Mouse (Mus musculus): ENCODE measurements around the gene Fgf9. TPM values are rescaled to one million over a fixed set of nuclear protein-coding genes. Genes with fewer than 3 reads are reported as not detected.

Fgf9 gene
- polyA plus RNA-seq, 1 experiment from 2014 or later = 3.3 TPM

DNA sequence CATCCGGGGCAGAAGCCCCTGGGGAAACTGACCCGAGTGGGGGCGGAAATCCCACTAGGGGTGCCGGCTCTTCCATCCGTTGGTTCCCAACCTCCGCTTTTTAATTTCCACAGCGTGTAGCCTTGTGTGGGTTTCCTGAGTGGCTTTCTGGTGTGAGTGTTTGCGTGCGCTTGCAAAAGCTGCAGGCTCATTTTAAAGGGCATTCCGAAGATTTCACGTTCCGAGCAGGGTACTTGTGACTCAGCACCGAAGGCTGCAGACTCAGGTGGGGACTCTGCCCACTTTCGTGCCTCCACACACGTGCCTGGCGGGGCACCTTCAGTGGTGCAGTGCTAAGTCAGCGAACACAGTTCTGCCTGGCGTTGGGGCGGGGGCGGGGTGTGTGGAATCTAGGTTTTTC lies 3.6 kb downstream of the Fgf9 start:
- under 1% methylated on average over 20 of the region's 20 CpGs for WGBS

DNA sequence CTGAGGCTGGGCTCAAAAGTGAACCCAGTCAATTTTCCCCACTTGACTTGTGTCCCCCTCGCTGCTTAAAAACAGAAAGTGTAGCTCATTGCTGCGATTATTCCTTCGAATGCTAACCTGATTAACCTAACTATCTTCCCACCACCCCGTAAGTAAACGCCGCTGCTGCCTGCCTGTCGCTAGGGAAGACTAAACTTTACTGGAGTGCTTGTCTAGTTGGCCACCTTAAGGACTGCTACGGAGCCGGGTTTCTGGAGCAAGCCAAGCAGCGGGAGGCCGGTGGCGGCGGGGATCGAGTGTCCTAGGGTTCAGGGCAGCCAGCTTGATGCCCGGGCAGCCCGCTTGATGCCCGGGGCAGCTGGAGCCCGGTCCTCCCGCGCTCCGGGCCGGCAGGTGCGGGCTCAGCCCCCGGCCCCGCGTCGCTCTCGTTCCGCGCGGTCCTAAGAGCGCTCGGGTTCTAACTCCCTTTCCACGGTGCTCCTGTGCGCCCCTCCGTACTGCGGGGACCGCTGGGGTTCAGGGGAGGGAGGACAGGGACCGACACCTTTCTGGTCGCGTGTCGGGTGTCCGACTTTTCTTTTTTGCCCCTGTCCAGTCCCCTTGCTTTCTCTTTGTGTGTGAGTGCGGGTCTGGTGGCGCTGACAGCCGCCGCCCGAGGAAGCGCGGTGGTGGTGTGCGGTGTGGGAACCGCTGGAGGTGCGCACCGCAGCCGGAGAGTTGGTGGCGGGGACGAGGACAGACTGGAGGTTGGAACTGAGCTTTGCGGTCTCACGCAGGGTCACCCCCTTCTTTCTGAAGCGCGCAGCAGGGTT lies 4.5 kb downstream of the Fgf9 start:
- Histone ChIP-seq H3K4me1 (peaks cover 56% of the 10 kb centered on the region), H3K36me3 (ENCODE audit: poor library complexity, severe bottlenecking) (no peaks in the 10 kb centered on the region), H3K9me3 (replicated peaks) (no peaks in the 10 kb centered on the region), H3K27ac (peak overlapping the region; percentile 51), H3K4me2 (peak overlapping the region; percentile 98), H3K4me3 (peak overlapping the region; percentile 60), H3K9ac (peak overlapping the region; percentile 70), H3K27me3 (peaks cover 94% of the 10 kb centered on the region)
- peak; percentile 60 for ATAC-seq
- under 1% methylated on average over 54 of the region's 61 CpGs for WGBS

More for the DNA sequence above, 3.6 kb downstream of the Fgf9 start:
- ATAC-seq = no peak
- H3K9ac ChIP-seq = peak overlapping the region; percentile 1; the same call in 1 of the 2 replicates
- peaks cover 96% of the 10 kb centered on the region for H3K27me3 ChIP-seq
- peaks cover 56% of the 10 kb centered on the region for H3K4me1 ChIP-seq
- H3K9me3 ChIP-seq (replicated peaks) = no peaks in the 10 kb centered on the region
- peak overlapping the region; percentile 60 for H3K4me3 ChIP-seq
- no peaks in the 10 kb centered on the region for H3K36me3 ChIP-seq (ENCODE audit: poor library complexity, severe bottlenecking)
- peak overlapping the region; percentile 98 for H3K4me2 ChIP-seq
- H3K27ac ChIP-seq = no peak overlapping the region

DNA sequence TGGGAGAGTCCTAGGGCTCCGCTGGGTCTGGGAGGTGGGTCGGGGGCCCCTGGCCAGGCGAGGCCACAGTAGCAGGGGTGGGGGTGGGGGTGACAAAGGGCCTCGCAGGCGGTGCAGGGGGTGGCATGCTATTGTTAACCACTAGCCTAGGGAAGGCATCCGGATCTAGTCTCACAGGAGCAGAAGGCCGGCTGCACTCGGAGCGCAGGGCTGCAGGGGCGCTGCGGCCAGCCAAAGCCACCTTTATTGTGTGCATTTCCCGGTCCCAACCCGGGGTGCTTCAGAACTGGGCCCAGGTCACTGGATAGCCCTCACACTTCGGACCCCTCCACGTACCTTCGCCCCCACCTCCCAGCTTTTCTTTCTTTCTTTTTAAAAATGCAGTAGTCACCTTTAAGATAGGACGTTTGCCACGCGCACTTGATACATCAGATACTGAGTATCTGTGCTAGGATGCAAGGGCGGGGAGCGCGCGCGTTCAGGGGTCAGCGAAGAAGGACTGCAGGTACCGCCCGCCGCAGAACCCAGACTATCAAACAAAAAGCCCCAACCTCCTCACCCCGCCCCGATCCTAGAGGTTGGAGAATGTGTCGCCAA lies 5.2 kb downstream of the Fgf9 start:
- Histone ChIP-seq H3K27ac (peak overlapping the region; percentile 51), H3K36me3 (ENCODE audit: poor library complexity, severe bottlenecking) (no peaks in the 10 kb centered on the region), H3K4me1 (peaks cover 49% of the 10 kb centered on the region), H3K9ac (peak overlapping the region; percentile 70), H3K4me3 (peak overlapping the region; percentile 60), H3K27me3 (peaks cover 88% of the 10 kb centered on the region), H3K4me2 (peak overlapping the region; percentile 98), H3K9me3 (replicated peaks) (no peaks in the 10 kb centered on the region)
- peak; percentile 2; the same call in 1 of the 2 replicates for ATAC-seq
- WGBS = under 1% methylated on average over 31 of the region's 31 CpGs

DNA sequence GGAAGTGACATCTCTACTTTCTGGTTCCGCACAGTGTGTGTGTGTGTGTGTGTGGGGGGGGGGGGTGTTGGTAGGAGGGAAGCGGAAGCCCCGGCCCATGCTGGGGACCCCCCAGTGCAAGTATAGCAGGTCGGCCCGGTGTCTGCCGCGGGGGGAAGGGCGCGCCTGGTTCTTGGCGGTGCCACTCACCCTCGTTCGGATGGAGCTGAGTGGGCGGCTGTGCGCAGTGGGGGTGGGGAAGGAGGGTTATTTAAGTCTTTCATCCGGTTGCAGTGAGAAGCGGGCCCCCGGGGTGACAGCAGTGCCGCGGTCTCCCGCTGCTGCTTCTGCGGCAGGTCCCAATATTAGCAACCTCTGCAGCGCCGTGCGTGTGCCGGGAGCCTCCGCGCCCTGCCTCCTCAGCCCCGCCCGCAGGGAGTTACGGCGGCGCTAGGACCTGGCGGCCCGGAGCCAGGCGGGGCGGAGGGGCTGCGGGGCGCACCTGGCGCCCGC lies 5.7 kb downstream of the Fgf9 start:
- peak; percentile 85 for ATAC-seq
- WGBS = 0% methylated on average over 27 of the region's 40 CpGs
- peak overlapping the region; percentile 70 for H3K9ac ChIP-seq
- H3K9me3 ChIP-seq (replicated peaks) = no peaks in the 10 kb centered on the region
- H3K4me1 ChIP-seq = peaks cover 44% of the 10 kb centered on the region
- peaks cover 83% of the 10 kb centered on the region for H3K27me3 ChIP-seq
- peak overlapping the region; percentile 3; the same call in 1 of the 2 replicates for H3K27ac ChIP-seq
- H3K4me2 ChIP-seq = peak overlapping the region; percentile 98
- H3K4me3 ChIP-seq = peak overlapping the region; percentile 60
- H3K36me3 ChIP-seq (ENCODE audit: poor library complexity, severe bottlenecking) = no peaks in the 10 kb centered on the region

DNA sequence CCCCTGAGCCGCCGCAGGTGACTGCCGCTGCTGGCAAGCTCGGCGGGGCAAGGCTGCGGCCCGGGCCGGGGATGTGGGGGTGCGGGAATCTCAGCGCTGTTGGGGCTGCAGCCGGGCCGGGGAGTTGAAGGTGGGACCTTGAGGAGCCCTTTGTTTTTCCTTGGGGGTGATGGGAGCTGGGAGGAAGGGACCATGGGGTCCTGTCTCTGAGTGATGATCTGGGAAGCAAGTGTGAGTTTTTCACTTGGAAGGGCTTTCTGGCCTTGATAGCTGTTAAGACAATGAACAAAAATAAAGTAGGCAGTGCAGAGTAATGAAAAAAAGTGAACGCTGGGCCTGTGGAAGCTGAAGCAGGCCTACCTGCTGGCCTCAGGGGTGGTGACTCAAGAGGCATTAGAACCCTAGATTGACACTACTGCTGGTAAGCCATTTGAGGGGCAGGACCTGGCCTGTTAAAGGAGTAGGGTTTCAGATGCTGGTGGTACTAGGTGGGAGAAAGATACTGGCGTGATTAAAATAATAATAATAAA lies 6.4 kb downstream of the Fgf9 start:
- no peak overlapping the region for H3K27ac ChIP-seq
- H3K4me2 ChIP-seq = peak overlapping the region; percentile 98
- peak overlapping the region; percentile 70 for H3K9ac ChIP-seq
- no peaks in the 10 kb centered on the region for H3K36me3 ChIP-seq (ENCODE audit: poor library complexity, severe bottlenecking)
- 6% methylated on average over 14 of the region's 14 CpGs for WGBS
- H3K4me3 ChIP-seq = peak overlapping the region; percentile 60
- peak; percentile 11; the same call in 1 of the 2 replicates for ATAC-seq
- no peaks in the 10 kb centered on the region for H3K9me3 ChIP-seq (replicated peaks)
- H3K27me3 ChIP-seq = peaks cover 77% of the 10 kb centered on the region
- peaks cover 38% of the 10 kb centered on the region for H3K4me1 ChIP-seq

DNA sequence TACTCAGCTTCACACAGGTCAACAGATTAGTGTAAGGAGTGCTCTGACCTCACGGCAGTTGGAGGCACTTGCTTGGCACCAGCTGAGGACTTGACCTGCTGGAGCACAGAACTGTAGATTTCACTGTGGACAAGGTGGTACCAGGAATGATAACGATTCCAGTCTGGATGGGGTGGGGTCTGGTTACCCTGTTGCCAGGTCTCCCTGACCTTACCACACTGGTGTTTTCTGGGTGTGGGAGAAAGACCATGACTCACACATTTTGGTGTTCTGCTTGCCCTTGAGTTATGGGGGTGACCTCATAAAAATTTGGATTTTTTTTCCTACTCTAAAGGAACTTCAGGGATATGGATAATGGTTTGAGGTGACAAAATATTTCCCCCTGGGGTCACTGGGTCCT lies 9.1 kb downstream of the Fgf9 start:
- Histone ChIP-seq H3K36me3 (ENCODE audit: poor library complexity, severe bottlenecking) (no peaks in the 10 kb centered on the region), H3K27me3 (peaks cover 51% of the 10 kb centered on the region), H3K4me1 (peaks cover 16% of the 10 kb centered on the region), H3K9me3 (replicated peaks) (no peaks in the 10 kb centered on the region), H3K4me2 (no peak overlapping the region), H3K9ac (no peak overlapping the region), H3K27ac (no peak overlapping the region), H3K4me3 (no peak overlapping the region)
- 79% methylated on average over 2 of the region's 2 CpGs for whole genome bisulfite sequencing
- no peak for ATAC-seq

DNA sequence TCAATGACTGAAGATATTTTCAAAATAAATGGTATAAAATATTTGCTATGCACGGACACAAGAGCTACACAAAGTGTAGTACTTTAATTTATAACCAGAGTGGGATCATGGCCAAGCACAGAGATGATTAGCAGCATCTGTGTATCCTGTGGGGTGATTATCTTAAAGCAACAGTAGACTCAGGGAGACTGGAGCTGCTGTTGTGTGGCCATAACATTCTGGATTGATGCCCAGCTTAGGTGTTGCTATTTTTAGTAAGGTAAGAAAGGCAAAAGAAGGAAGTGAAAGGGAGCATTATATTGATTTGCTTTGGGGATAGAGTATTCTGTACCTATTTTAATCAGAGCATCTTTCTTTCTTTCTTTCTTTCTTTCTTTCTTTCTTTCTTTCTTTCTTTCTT lies 11.6 kb downstream of the Fgf9 start:
- Histone ChIP-seq H3K27me3 (peaks cover 27% of the 10 kb centered on the region), H3K4me1 (no peaks in the 10 kb centered on the region), H3K9ac (no peak overlapping the region), H3K4me3 (no peak overlapping the region), H3K27ac (no peak overlapping the region), H3K36me3 (ENCODE audit: poor library complexity, severe bottlenecking) (no peaks in the 10 kb centered on the region), H3K9me3 (replicated peaks) (no peaks in the 10 kb centered on the region), H3K4me2 (no peak overlapping the region)
- no peak for ATAC-seq
- 68% methylated on average over 1 of the region's 1 CpGs for WGBS

DNA sequence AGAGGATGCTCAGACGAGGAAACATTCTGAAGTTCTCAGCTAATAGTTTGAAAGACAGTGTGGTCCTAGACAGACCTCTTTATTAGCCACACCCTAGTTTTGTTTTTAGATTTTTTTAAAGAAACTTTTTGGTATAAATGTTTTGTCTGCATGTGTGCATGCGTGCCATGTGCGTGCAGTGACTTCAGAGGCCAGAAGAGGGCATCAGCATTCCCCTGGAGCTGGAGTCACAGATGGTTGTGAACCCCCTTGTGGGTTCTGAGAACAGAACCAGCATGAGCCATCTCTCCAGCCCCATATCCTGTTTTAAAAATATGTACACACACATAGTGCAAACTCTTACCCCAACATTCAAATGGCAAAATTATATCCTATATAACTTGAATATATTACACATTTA lies 13.9 kb downstream of the Fgf9 start:
- Histone ChIP-seq H3K4me3 (no peak overlapping the region), H3K27ac (no peak overlapping the region), H3K27me3 (0 out of 2 replicates have a peak, but pooled peaks cover 4% of the 10 kb centered on the region), H3K4me1 (0 out of 2 replicates have a peak, but pooled peaks cover 7% of the 10 kb centered on the region), H3K9ac (no peak overlapping the region), H3K4me2 (no peak overlapping the region), H3K36me3 (ENCODE audit: poor library complexity, severe bottlenecking) (no peaks in the 10 kb centered on the region), H3K9me3 (replicated peaks) (no peaks in the 10 kb centered on the region)
- 95% methylated on average over 3 of the region's 3 CpGs for WGBS
- no peak for ATAC-seq

DNA sequence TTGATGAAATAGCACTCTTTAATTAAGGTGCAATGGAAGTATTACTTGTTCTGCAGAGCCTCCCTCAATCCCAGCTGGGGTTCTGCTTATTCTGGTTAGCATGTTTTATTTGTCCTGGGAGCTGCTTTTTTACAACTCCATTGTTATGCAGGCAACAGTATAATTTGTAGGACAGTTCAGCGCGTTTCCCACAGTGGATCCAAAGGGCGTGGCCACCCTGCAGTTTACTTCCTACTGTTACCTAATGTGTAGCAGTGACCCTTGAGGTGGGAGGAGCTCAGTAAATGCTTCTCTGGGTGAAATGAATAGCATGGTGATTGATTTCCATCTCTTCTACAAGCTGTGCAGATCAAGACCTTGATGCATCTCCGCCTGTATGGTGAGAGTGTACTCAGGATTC lies 17.0 kb downstream of the Fgf9 start:
- H3K36me3 ChIP-seq (ENCODE audit: poor library complexity, severe bottlenecking) = no peaks in the 10 kb centered on the region
- ATAC-seq = no peak
- 57% methylated on average over 4 of the region's 4 CpGs for WGBS

DNA sequence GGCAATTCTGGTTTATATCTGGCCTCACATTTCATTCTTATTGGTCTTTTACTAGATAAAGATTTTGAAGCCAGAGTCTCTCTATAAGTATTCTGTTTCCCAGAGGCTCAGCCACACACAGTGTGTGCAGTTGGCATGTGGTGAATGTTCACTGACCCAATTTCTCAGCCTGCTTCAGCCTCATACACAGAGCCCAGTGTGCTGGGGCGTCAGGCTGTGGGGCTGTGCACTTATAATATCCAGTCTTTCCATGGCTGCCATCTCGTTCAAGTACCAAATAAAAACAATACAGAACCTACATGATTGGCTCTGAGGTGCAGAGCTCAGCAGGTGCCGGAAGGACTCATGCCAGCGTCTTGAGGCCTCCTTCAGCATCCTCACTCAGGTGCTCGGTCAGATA lies 19.1 kb downstream of the Fgf9 start:
- Histone ChIP-seq H3K4me3 (no peak overlapping the region), H3K4me1 (0 out of 2 replicates have a peak, but pooled peaks cover 7% of the 10 kb centered on the region), H3K36me3 (ENCODE audit: poor library complexity, severe bottlenecking) (no peaks in the 10 kb centered on the region), H3K9me3 (replicated peaks) (no peaks in the 10 kb centered on the region), H3K27ac (no peak overlapping the region), H3K9ac (no peak overlapping the region), H3K27me3 (no peaks in the 10 kb centered on the region), H3K4me2 (no peak overlapping the region)
- no peak for ATAC-seq
- WGBS = 84% methylated on average over 5 of the region's 5 CpGs

More for the DNA sequence above, 17.0 kb downstream of the Fgf9 start:
- Histone ChIP-seq H3K4me2 (no peak overlapping the region), H3K4me3 (no peak overlapping the region), H3K4me1 (0 out of 2 replicates have a peak, but pooled peaks cover 7% of the 10 kb centered on the region), H3K27me3 (no peaks in the 10 kb centered on the region), H3K9me3 (replicated peaks) (no peaks in the 10 kb centered on the region), H3K27ac (no peak overlapping the region), H3K9ac (no peak overlapping the region)

DNA sequence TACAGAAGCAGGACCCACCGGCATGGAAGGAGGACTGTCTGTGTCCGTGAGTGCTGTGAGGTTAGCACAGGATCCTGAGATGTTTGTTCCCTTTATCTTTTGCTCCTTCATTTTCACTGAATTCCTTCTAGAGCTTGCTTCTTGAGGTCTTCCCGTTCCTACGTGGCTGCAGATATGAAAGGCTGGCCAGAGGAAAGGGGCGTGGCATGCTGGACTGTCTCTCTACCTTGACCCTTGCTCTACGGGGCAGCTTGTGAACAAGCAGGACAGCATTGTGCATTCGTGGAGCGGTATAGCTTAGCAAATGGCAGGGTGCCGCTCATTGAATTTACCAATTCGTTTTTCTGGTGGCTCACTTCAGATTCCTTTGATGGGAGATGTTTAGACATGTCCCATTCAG lies 21.0 kb downstream of the Fgf9 start:
- ATAC-seq = no peak
- WGBS = 75% methylated on average over 10 of the region's 10 CpGs
- Histone ChIP-seq H3K4me1 (0 out of 2 replicates have a peak, but pooled peaks cover 7% of the 10 kb centered on the region), H3K27ac (no peak overlapping the region), H3K36me3 (ENCODE audit: poor library complexity, severe bottlenecking) (no peaks in the 10 kb centered on the region), H3K27me3 (no peaks in the 10 kb centered on the region), H3K9ac (no peak overlapping the region), H3K9me3 (replicated peaks) (no peaks in the 10 kb centered on the region), H3K4me3 (no peak overlapping the region), H3K4me2 (no peak overlapping the region)

DNA sequence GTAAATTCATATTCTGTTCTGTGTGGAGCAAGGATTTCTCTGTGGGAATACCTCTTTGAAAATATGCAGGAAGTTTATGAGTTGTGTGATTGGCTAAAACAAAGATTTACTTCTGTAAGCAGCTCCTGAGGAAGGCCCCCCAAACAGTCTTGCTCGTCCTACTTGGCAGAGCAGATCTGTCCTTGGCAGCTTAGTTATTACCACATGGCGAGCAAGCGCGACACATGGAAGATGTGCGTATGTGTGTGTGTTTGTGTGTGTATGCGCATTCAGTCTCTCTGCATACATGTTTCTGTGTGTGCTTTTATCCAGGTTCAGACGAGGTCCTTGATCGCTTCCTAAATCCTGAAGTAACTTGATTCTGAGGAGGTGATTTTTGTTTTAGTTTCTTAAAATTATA lies 29.3 kb downstream of the Fgf9 start:
- Histone ChIP-seq H3K27ac (no peak overlapping the region), H3K9me3 (replicated peaks) (no peaks in the 10 kb centered on the region), H3K4me2 (no peak overlapping the region), H3K4me3 (no peak overlapping the region), H3K27me3 (no peaks in the 10 kb centered on the region), H3K9ac (no peak overlapping the region), H3K36me3 (ENCODE audit: poor library complexity, severe bottlenecking) (no peaks in the 10 kb centered on the region), H3K4me1 (peaks cover 6% of the 10 kb centered on the region; the same call in 1 of the 2 replicates)
- 90% methylated on average over 8 of the region's 8 CpGs for WGBS
- ATAC-seq = peak; percentile 61; the same call in 1 of the 2 replicates

Data from forebrain, embryonic 13.5 days (tissue).